In genomic region chr17:84987834-84988410, GRCm38 (mm10) we compare ENCODE assay signal across 19 mouse cellular contexts. TPM values are rescaled to one million over a fixed set of nuclear protein-coding genes. Genes with fewer than 3 reads are reported as not detected.
DNase-seq lines count a peak whose midpoint lies in the region; ATAC-seq and TF ChIP-seq lines count a peak whose summit lies in the region.
"Had no signal": no experiment of that assay in that cellular context is flagged by ENCODE, and none has a peak within 500 bp of the region (broad histone marks: within the 10 kb centered on the region; RNA-seq: fewer than 3 reads in every experiment).

No protein-coding gene starts in this region.

- H3K79me2 ChIP-seq in liver, adult 2 months (ENCODE audit: control insufficient read depth, insufficient read depth, low read length) = peaks cover 52% of the 10 kb centered on the region

- intact Hi-C loops in heart, postnatal 36 days (cut with DNase I) = no loop called here

- TF ChIP-seq POLR2A in liver, adult 2 months (IDR thresholded peaks at IDR 0.05; ENCODE audit: extremely low read depth, insufficient read depth, low read length) = no peak

- no peak for DNase-seq in heart, postnatal 36 days
- peak; percentile 43 for DNase-seq in liver, adult 2 months (ENCODE audit: extremely low read depth, low read depth, low spot score)
- DNase-seq in liver = no peak
- DNase-seq in ovary, postnatal 14 days (ENCODE audit: low spot score) = no peak
- DNase-seq: cerebellum, adult 11-12 months; gastrocnemius, postnatal 10 days; thymus, postnatal 14 days had no signal

- no peak for TF ChIP-seq CTCF in liver, adult 2 months (IDR thresholded peaks at IDR 0.05; ENCODE audit: low read depth, low read length)

- 81% methylated on average over 3 of the region's 3 CpGs for WGBS in heart, embryonic 15.5 days
- WGBS in liver, adult 2 months = 52% methylated on average over 3 of the region's 3 CpGs
- WGBS in neural tube, embryonic 13.5 days = 91% methylated on average over 3 of the region's 3 CpGs
- 82% methylated on average over 3 of the region's 3 CpGs for WGBS in neural tube, embryonic 15.5 days

- no peaks in the 10 kb centered on the region for H3K36me3 ChIP-seq in heart, embryonic 15.5 days
- H3K36me3 ChIP-seq in liver, adult 2 months (ENCODE audit: control insufficient read depth, insufficient read depth, low read length) = no peaks in the 10 kb centered on the region
- H3K36me3 ChIP-seq in neural tube, embryonic 13.5 days = no peaks in the 10 kb centered on the region
- H3K36me3 ChIP-seq in neural tube, embryonic 15.5 days = no peaks in the 10 kb centered on the region
- H3K36me3 ChIP-seq: embryonic facial prominence, embryonic 15.5 days; forebrain, embryonic 15.5 days; kidney, embryonic 15.5 days; limb, embryonic 15.5 days; stomach, embryonic 15.5 days had no signal

- H3K9me3 ChIP-seq in heart, embryonic 15.5 days (replicated peaks) = no peaks in the 10 kb centered on the region
- H3K9me3 ChIP-seq in neural tube, embryonic 13.5 days = no peaks in the 10 kb centered on the region
- H3K9me3 ChIP-seq in neural tube, embryonic 15.5 days (replicated peaks) = no peaks in the 10 kb centered on the region
- H3K9me3 ChIP-seq: embryonic facial prominence, embryonic 15.5 days; forebrain, embryonic 15.5 days; hindbrain, embryonic 10.5 days; kidney, embryonic 15.5 days; limb, embryonic 15.5 days; midbrain, embryonic 12.5 days; stomach, embryonic 15.5 days had no signal

- H3K4me3 ChIP-seq in heart, embryonic 15.5 days = no peak overlapping the region
- no peak overlapping the region for H3K4me3 ChIP-seq in liver, adult 2 months (ENCODE audit: insufficient read depth, low read depth, low read length)
- H3K4me3 ChIP-seq in neural tube, embryonic 13.5 days = no peak overlapping the region
- H3K4me3 ChIP-seq in neural tube, embryonic 15.5 days (replicated peaks) = no peak overlapping the region
- H3K4me3 ChIP-seq: embryonic facial prominence, embryonic 15.5 days; forebrain, embryonic 15.5 days; hindbrain, embryonic 10.5 days; kidney, embryonic 15.5 days; limb, embryonic 15.5 days; midbrain, embryonic 12.5 days; stomach, embryonic 15.5 days had no signal

- ATAC-seq in heart, embryonic 15.5 days (replicated peaks; ENCODE audit: insufficient number of reproducible peaks, insufficient read depth, low FRiP score, low read depth) = 0 out of 2 replicates have a peak, but pooled peaks have one; percentile 27
- no peak for ATAC-seq in neural tube, embryonic 13.5 days (ENCODE audit: low read depth)
- no peak for ATAC-seq in neural tube, embryonic 15.5 days (ENCODE audit: low FRiP score)
- ATAC-seq in megakaryocyte-erythroid progenitor cell, adult 5-6 weeks (replicated peaks; ENCODE audit: low FRiP score, low TSS enrichment, poor library complexity, severe bottlenecking) = peak; percentile 48
- ATAC-seq: forebrain, embryonic 15.5 days had no signal

- no peak overlapping the region for H3K9ac ChIP-seq in heart, embryonic 15.5 days
- H3K9ac ChIP-seq in liver, adult 2 months (ENCODE audit: low read depth, low read length) = no peak overlapping the region
- H3K9ac ChIP-seq in neural tube, embryonic 13.5 days = no peak overlapping the region
- H3K9ac ChIP-seq in neural tube, embryonic 15.5 days (replicated peaks) = no peak overlapping the region
- H3K9ac ChIP-seq: embryonic facial prominence, embryonic 15.5 days; forebrain, embryonic 15.5 days; kidney, embryonic 15.5 days; limb, embryonic 15.5 days; midbrain, embryonic 12.5 days; stomach, embryonic 15.5 days had no signal

- no peaks in the 10 kb centered on the region for H3K27me3 ChIP-seq in heart, embryonic 15.5 days
- H3K27me3 ChIP-seq in liver, adult 2 months (ENCODE audit: control insufficient read depth, insufficient read depth, low read length) = no peaks in the 10 kb centered on the region
- H3K27me3 ChIP-seq in neural tube, embryonic 13.5 days = no peaks in the 10 kb centered on the region
- no peaks in the 10 kb centered on the region for H3K27me3 ChIP-seq in neural tube, embryonic 15.5 days (replicated peaks)
- H3K27me3 ChIP-seq: embryonic facial prominence, embryonic 15.5 days; forebrain, embryonic 15.5 days; kidney, embryonic 15.5 days; limb, embryonic 15.5 days; midbrain, embryonic 12.5 days; stomach, embryonic 15.5 days had no signal

- no peak overlapping the region for H3K4me2 ChIP-seq in heart, embryonic 15.5 days
- H3K4me2 ChIP-seq in neural tube, embryonic 13.5 days = no peak overlapping the region
- H3K4me2 ChIP-seq in neural tube, embryonic 15.5 days = no peak overlapping the region
- H3K4me2 ChIP-seq: embryonic facial prominence, embryonic 15.5 days; forebrain, embryonic 15.5 days; kidney, embryonic 15.5 days; limb, embryonic 15.5 days; midbrain, embryonic 12.5 days; stomach, embryonic 15.5 days had no signal

- H3K27ac ChIP-seq in heart, embryonic 15.5 days = no peak overlapping the region
- H3K27ac ChIP-seq in liver, adult 2 months (replicated peaks; ENCODE audit: insufficient read depth, low read depth, low read length) = no peak overlapping the region
- 0 out of 2 replicates have a peak overlapping the region, but pooled peaks have one; percentile 7 for H3K27ac ChIP-seq in neural tube, embryonic 13.5 days (replicated peaks)
- no peak overlapping the region for H3K27ac ChIP-seq in neural tube, embryonic 15.5 days (replicated peaks)
- H3K27ac ChIP-seq: embryonic facial prominence, embryonic 15.5 days; forebrain, embryonic 15.5 days; hindbrain, embryonic 10.5 days; kidney, embryonic 15.5 days; limb, embryonic 15.5 days; midbrain, embryonic 12.5 days; stomach, embryonic 15.5 days had no signal

- H3K4me1 ChIP-seq in heart, embryonic 15.5 days (replicated peaks) = peaks cover 29% of the 10 kb centered on the region
- H3K4me1 ChIP-seq in liver, adult 2 months (ENCODE audit: control insufficient read depth, insufficient read depth, low read length) = peaks cover 30% of the 10 kb centered on the region
- H3K4me1 ChIP-seq in neural tube, embryonic 13.5 days (replicated peaks) = peaks cover 19% of the 10 kb centered on the region
- H3K4me1 ChIP-seq in neural tube, embryonic 15.5 days = peaks cover 13% of the 10 kb centered on the region
- H3K4me1 ChIP-seq: stomach, embryonic 15.5 days had no signal

RNA-seq across cellular contexts. Expression of gene Ppm1b, which starts 31.4 kb away (rescaled TPM):
- polyA plus RNA-seq in heart, embryonic 15.5 days (2015; fragmentation: Nextera tagmentation; extraction: Ambion mirVana) = 63.8 and 71.5 TPM in 2 replicates
- total RNA-seq in heart, postnatal 36 days (2021) = 100 to 1,000 TPM; 121 to 128 TPM
- total RNA-seq in liver, adult 2 months (2014; rRNA removed) = 83.6 and 84.0 TPM in 2 replicates
- 32.6 and 44.7 TPM in 2 replicates for polyA plus RNA-seq in liver, adult 2 months (2012; rRNA removed)
- 98.5 and 116 TPM in 2 replicates for polyA plus RNA-seq in neural tube, embryonic 13.5 days (2015; fragmentation: Nextera tagmentation; extraction: Ambion mirVana)
- polyA plus RNA-seq in neural tube, embryonic 15.5 days (2015; fragmentation: Nextera tagmentation; extraction: Ambion mirVana) = 82.2 and 84.7 TPM in 2 replicates
- total RNA-seq in megakaryocyte-erythroid progenitor cell, adult 5-6 weeks (2014; fragmentation: Nextera tagmentation) = 62.9 and 73.2 TPM in 2 replicates
- total RNA-seq in megakaryocyte-erythroid progenitor cell, adult 5-6 weeks (2017) = 51.3 and 68.7 TPM in 2 replicates

RNA-seq across cellular contexts. Expression of gene Slc3a1, which starts 40.3 kb away (rescaled TPM):
- polyA plus RNA-seq in heart, embryonic 15.5 days (2015; fragmentation: Nextera tagmentation; extraction: Ambion mirVana) = 0.06 TPM in 1 of 2 replicates, not detected in the other
- under 1 TPM in 1 of 2 experiments, not detected in 1; 0.22 TPM for total RNA-seq in heart, postnatal 36 days (2021)
- total RNA-seq in liver, adult 2 months (2014; rRNA removed) = 50.2 and 111 TPM in 2 replicates
- polyA plus RNA-seq in liver, adult 2 months (2012; rRNA removed) = 16.3 and 20.0 TPM in 2 replicates
- polyA plus RNA-seq in neural tube, embryonic 13.5 days (2015; fragmentation: Nextera tagmentation; extraction: Ambion mirVana) = 0.26 and 0.31 TPM in 2 replicates
- 0.14 and 0.37 TPM in 2 replicates for polyA plus RNA-seq in neural tube, embryonic 15.5 days (2015; fragmentation: Nextera tagmentation; extraction: Ambion mirVana)
- not detected in 2 replicates for total RNA-seq in megakaryocyte-erythroid progenitor cell, adult 5-6 weeks (2014; fragmentation: Nextera tagmentation)
- 1.1 TPM in 1 of 2 replicates, not detected in the other for total RNA-seq in megakaryocyte-erythroid progenitor cell, adult 5-6 weeks (2017)
- total RNA-seq: common myeloid progenitor, adult 5-6 weeks had no signal

Comparison
In these comparisons a context has a peak if more than half of its experiments do, and no peak if none do; other contexts are left out.
1. ATAC-seq: peak in heart, embryonic 15.5 days (single experiment) and megakaryocyte-erythroid progenitor cell, adult 5-6 weeks (single experiment); none in neural tube, embryonic 13.5 days (single experiment) and neural tube, embryonic 15.5 days (single experiment).
2. RNA of gene Slc3a1, which starts 40.3 kb away (polyA plus RNA-seq): 16.3 to 20.0 TPM in liver, adult 2 months; 0.26 to 0.31 TPM in neural tube, embryonic 13.5 days, 0.14 to 0.37 TPM in neural tube, embryonic 15.5 days and 0.06 TPM in heart, embryonic 15.5 days; every median in the first group is over 10 times any median in the second.